Mouse (Mus musculus) urinary bladder, postnatal 25 days (tissue): Measurements from ENCODE around the gene Adam12.

Source experiments
- DNase-seq: peaks from one replicate; pipeline ENCODE4 v3.0.0; 2022; ENCODE audit warnings: low spot score

Adam12 gene

GRCm38 (mm10) chr7:134081307-134082072, 150.5 kb downstream of the Adam12 start:
- DNase-seq: no peak

DNA sequence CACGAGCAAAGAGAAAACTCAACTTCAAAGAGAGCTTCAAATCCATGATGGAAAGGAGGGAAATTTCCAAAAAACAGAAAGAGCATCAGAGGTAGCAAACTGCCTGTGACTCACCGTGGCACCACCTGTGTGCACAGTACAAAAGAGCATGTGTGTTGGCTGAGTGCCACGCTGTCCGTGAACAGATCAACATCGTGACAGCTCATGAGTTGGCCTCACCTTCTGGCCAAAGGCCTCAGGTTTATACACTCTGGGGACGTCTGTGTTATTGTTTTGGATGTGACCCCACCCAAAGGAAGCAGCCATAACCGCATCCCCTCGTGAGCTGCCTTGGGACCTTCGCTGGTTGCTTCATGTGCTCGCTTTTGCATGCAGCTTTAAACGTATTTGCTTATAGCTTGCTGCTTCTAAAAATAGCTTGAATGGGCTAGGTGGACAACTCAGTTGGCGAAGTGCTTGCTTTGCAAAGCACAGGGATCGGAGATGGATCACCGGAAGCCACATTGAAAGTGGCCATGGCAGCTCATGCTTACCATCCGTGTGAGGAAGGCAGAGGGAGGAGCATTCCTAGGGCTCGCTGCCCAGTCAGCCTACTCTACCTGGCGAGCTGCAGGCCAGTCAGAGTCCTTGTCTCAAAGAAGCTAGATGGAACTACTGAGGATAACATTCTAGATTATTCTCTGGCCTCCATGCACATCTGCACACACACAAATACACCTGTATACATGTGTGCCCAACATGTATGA, 151.8 kb downstream of the Adam12 start:
- DNase-seq: peak; percentile 25

GRCm38 (mm10) chr7:134077684-134078083, 154.3 kb downstream of the Adam12 start:
- DNase-seq: no peak

GRCm38 (mm10) chr7:134073011-134073410, 158.9 kb downstream of the Adam12 start:
- DNase-seq: no peak

DNA sequence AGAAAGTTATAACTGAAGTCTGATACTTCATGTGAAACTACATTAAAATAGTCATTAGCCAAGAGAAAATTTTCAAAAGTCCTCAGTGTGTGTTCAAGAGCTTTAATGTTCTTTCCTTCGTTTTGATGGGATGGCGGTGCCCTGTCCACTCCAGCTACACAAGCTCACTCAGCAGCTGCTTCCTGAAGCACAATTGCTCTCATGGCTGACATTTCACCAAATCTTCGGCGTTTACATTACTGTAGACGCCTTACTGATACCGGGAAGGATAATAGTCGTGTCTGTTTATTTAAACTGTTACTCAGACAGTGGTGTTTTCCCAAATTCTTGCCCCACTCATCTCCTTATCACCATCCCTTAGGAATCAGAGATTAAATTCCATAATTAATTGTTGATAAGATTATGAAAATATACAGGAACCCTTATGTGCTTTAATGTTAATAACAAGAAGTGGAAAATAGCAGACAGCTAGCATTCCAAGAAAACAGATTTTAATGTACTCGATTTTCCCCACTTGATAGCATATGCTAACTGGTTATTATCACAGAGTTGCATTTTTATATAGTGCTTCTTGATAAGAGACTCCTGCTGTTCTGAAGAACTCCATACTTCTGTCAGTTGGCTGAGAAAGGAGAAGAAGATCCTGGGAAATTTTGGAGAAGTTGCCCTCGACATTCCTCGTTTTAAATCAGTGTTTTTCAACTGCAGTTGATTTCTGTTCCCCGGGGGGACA, 160.6 kb downstream of the Adam12 start:
- DNase-seq: no peak

DNA sequence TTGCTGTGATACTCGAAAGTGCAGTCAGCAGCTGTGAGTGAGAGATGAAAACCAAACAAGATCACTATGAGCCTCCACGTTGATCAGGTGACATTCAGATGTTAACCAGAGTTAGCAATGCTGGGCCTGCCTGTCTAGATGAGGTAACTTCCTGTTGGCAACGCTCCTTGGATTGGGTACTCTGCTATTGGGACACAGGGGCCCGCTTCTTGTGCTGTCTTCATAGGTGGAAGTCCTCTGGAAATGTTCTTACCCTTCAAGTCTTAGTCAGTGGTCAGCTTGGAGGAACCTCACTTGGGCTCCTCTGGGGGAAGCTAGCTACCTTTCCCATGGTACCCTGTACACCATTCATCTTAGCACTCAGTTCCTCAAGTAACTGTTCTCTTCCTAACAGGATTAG, 169.3 kb downstream of the Adam12 start:
- no peak for DNase-seq

DNA sequence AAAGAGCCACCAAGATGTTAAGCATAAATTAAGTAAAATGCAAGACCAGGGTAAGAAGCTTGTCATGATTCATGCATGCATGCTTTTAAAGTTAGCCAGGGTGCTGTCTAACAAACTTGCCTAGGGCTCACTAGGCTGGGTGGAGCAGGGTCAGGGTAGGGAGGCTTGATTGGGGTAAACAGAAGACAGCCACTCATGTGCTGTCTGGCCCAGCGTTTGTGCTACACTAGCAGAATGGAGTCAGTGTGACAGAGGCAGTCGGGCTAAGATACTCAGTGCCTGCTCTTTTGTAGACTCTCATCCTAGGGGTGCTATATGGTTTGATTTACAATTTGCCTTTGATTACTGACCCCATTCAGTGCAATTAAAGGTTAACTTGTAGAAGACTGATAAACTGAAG, 179.5 kb downstream of the Adam12 start:
- no peak for DNase-seq

- DNase-seq: no peak
These were observed 181.6 kb downstream of the Adam12 start for GRCm38 (mm10) chr7:134050371-134050770.

GRCm38 (mm10) chr7:134046376-134046775, 185.6 kb downstream of the Adam12 start:
- no peak for DNase-seq

DNA sequence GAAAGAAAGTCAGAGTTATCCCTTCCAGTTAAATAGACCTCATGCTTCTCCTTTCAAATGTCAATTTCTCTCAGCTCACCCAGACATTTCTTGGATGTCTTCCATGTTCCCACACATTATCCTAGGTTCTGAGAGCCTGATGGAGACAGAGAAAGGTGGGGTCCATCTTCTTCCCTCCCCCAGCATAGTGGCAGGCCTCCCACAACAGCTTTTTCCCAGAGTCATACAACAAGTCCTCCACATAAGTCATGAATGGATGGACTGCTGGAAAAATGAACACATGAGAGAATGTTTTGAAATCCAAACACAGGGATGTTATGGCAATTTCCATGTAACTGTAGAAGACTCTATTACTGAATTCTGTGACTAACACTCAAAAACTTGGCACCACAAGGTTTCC, 188.4 kb downstream of the Adam12 start:
- DNase-seq: no peak

DNA sequence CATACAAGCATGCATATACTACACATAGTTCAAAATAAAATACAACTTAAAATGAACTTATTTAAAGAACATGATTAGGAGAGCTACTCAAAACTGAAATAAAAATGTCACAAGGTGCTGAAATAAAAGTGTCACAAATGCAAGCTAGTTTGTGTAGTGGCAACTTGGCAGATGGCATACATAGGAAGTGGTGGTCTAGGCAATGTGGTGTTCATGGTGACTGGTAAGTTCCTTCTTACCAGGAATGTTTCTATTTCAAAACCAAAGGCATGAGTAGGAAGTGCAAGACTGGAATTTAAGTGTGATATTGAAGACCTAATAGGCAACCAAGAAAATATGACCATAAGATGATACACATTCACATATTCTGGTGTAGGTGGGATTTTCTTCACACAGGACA, 189.3 kb downstream of the Adam12 start:
- DNase-seq: no peak

DNA sequence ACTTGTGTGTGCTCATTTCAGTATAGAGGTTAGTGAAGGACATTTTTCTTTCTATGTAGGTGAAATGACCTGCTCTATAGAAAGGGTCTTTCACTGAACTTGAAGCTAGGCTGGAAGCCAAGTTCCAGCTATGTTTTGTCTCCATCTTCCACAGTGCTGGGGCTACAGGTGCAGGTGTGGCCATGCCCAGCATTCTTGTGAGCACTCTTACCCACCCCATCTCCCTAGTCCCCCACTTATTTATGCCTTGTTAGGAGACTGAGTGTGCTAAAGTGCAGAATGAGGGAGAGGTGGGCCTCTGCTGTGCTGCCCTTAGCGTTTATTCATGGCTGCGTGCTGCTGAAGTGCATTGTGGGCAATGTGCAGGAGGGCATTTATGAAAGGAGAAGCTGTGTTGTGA, 198.0 kb downstream of the Adam12 start:
- DNase-seq: no peak

DNA sequence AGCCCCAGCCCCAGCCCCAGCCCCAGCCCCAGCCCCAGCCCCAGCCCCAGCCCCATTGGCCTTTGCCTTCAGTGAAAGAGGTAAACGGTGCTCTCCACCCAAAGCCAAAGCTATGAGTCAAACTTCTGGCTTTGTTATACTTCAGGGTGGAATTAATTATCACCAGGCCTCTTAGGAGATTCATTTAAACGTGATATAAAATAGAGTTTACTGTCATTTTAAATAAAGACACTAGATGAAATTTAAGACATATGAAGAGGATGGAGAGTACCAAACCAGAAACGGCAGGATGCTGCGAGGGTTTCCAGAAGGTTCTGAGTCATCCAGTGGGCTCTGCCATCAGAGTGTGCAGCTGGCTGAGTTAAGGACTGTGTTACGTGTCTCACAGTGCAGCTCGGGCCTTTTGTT, 199.0 kb downstream of the Adam12 start:
- DNase-seq: no peak

DNA sequence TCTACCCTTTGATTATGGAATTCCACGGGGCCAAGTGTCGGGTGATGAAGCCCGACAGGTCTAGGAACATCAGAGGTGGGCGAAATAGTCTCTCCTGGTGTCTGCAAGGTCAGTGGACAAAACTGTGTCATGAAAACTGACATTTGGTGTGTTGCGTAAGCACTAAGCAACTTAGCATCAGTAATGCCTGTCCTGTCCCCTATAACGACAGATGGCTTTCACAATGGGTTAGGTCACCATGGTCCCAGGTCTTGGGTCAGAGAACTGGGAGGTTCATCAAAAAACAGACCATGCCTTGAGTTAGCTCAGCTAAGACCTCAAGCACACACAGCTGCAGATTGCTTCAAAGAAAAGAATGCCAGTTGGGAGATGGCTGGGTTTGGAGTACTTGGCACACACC, 200.2 kb downstream of the Adam12 start:
- no peak for DNase-seq

GRCm38 (mm10) chr7:134031256-134031655, 200.7 kb downstream of the Adam12 start:
- no peak for DNase-seq

- DNase-seq: no peak
These were observed 203.6 kb downstream of the Adam12 start for GRCm38 (mm10) chr7:134028281-134028830.

DNA sequence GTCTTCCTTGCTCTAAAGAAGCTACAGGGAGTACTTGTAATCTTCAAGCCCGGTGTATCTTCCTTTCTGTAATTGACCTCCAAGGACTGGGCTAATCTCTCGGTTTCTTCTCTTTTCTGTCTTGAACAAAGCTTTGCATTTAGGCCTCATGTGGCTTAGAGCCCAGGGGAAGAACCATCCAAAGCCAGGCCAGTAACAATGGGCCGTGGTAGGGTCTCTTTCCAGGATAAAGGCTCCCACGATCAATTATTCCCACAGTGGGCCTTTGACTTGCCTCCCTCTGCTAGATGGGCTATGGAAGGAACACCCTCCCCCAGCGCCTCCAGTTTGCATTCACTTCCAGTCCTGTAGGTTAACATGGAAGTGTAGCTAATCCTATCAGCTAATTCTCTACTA, 204.9 kb downstream of the Adam12 start:
- DNase-seq: no peak

GRCm38 (mm10) chr7:134026200-134027019, 205.5 kb downstream of the Adam12 start:
- peak; percentile 26 for DNase-seq

- DNase-seq: no peak
These were observed 209.6 kb downstream of the Adam12 start for GRCm38 (mm10) chr7:134022157-134022885.

GRCm38 (mm10) chr7:134015226-134015625, 216.7 kb downstream of the Adam12 start:
- DNase-seq: no peak

GRCm38 (mm10) chr7:134014733-134015132, 217.2 kb downstream of the Adam12 start:
- no peak for DNase-seq
